Mouse (Mus musculus) small intestine, adult 2 months (tissue): ENCODE results near the gene 1520401A03Rik. TPM values are rescaled to one million over a fixed set of nuclear protein-coding genes. Genes with fewer than 3 reads are reported as not detected.

Source experiments
- H3K27ac ChIP-seq: fragments of 200-500 bp; 2 replicates; pipeline ENCODE4 v1.5.1; 2012; ENCODE audit warnings: low read depth, low read length, control low read depth, inconsistent platforms; ENCODE audit not compliant: insufficient read depth
- H3K27me3 ChIP-seq: fragments of 200-500 bp; 2 replicates; pipeline ENCODE4 v1.6.1; 2012; ENCODE audit warnings: mild to moderate bottlenecking, moderate library complexity, low read length, inconsistent platforms; ENCODE audit not compliant: control insufficient read depth, insufficient read depth
- H3K36me3 ChIP-seq: fragments of 200-500 bp; 2 replicates; pipeline ENCODE4 v1.6.1; 2012; ENCODE audit warnings: mild to moderate bottlenecking, low read length, control low read depth, inconsistent platforms; ENCODE audit not compliant: control insufficient read depth, insufficient read depth
- H3K4me1 ChIP-seq: fragments of 200-500 bp; 2 replicates; pipeline ENCODE4 v1.6.1; 2012; ENCODE audit warnings: low read length, inconsistent platforms, mixed read lengths; ENCODE audit not compliant: control insufficient read depth, insufficient read depth, insufficient read length
- H3K4me3 ChIP-seq: fragments of 200-500 bp; 2 replicates; pipeline ENCODE4 v1.5.1; 2012; ENCODE audit warnings: low read depth, mild to moderate bottlenecking, control low read depth, inconsistent platforms, low read length, moderate library complexity
- CTCF ChIP-seq: fragments of 200-500 bp; IDR thresholded peaks from 2 replicates; pipeline ENCODE4 v1.5.1; 2012; ENCODE audit warnings: low read depth, mild to moderate bottlenecking, control low read depth, inconsistent platforms, low read length, moderate library complexity, mixed read lengths; ENCODE audit not compliant: insufficient replicate concordance, insufficient read length; ENCODE audit errors: extremely low read depth
- POLR2A ChIP-seq: fragments of 200-500 bp; IDR thresholded peaks from 2 replicates; pipeline ENCODE4 v1.6.1; 2012; ENCODE audit warnings: low read depth, mild to moderate bottlenecking, control low read depth, inconsistent platforms, low read length, moderate library complexity
- WGBS: fragments of 180-500 bp; shearing (Covaris S2); methylation state at CpG from one replicate; pipeline ENCODE4 v1.1.7; 2018; 5-methylcytosine and 5-hydroxymethylcytosine counted together
- polyA plus RNA-seq: library from polyadenylated mRNA; depleted of rRNA; stranded (reverse); fragments of >200 nt; gene quantifications from 2 replicates; pipeline ENCODE4 v1.2.3, GENCODE M21; 2012

1520401A03Rik gene
- polyA plus RNA-seq, 1 experiment, result not detected

DNA sequence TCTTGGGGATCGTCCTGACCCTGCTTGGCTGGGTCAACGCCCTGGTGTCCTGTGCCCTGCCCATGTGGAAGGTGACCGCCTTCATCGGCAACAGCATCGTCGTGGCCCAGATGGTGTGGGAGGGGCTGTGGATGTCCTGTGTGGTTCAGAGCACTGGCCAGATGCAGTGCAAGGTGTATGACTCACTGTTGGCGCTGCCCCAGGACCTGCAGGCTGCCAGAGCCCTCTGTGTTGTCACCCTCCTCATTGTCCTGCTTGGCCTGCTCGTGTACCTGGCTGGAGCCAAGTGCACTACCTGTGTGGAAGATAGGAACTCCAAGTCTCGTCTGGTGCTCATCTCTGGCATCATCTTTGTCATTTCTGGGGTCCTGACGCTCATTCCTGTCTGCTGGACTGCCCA is 41.5 kb downstream of the 1520401A03Rik start:
- WGBS, result 45% methylated on average over 10 of the region's 10 CpGs
- Histone ChIP-seq H3K27ac (no peak overlapping the region), H3K36me3 (no peaks in the 10 kb centered on the region), H3K27me3 (peaks cover 15% of the 10 kb centered on the region), H3K4me1 (peaks cover 7% of the 10 kb centered on the region), H3K4me3 (no peak overlapping the region)
- TF ChIP-seq CTCF, result no peak
- TF ChIP-seq POLR2A, result no peak

DNA sequence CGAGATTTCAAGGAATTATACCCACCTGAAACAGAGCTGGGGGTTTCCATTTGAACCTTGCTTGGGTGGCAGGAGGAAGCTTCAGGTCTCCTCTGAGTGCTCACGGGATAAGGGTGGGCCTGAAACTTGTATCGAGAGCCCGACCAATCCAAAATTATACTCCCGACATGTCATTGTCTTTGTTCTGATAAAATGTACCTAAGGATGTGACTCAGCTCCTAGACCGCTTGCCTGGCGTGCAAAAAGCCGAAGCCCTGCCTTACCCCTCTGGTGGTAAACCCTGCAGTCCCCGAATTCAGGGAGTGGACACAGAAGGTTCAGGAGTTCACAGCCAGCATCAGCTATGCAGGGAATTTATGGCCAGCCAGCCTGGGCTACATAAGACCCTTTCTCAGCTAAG is 42.2 kb downstream of the 1520401A03Rik start:
- peaks cover 15% of the 10 kb centered on the region for H3K27me3 ChIP-seq
- H3K36me3 ChIP-seq, result no peaks in the 10 kb centered on the region
- TF ChIP-seq POLR2A, result no peak
- TF ChIP-seq CTCF, result no peak
- H3K27ac ChIP-seq, result no peak overlapping the region
- H3K4me3 ChIP-seq, result no peak overlapping the region
- peaks cover 10% of the 10 kb centered on the region for H3K4me1 ChIP-seq
- 81% methylated on average over 9 of the region's 9 CpGs for WGBS

DNA sequence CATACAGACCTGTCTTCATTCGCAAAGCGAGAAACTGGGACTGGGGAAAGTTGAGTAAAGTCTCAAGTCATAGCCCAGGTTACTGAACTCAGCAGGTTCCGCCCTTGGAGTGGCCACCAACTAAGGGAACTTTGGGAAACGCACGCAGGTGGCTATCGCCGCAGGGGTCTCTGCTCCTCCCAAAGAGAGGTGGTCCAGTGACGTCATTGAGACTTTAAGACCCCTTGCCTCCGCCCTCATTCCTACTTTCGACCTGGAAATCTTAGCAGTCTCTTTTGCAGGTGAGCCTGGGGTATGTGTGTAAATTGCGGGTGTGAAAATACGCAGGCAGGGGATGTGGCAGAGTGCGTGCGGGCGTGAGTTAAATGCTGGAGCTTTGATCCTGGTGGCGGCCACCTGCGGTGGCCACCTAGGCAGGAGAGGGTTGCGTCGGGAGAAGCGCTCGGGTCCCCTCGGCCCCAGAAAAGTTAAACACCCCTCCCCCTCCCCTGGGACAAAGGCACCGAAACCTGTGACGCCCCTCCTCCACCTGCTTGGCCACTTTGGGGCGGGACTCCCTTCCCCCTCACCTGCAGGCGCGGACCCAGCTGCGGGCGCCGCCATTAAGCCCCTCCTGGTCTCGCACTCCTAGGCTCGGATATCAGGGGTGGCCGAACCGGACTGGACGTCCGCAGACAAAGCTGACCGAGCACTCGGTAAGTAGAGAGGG is 43.3 kb downstream of the 1520401A03Rik start, which contains the start of gene Cldn6:
Gene Cldn6, plus strand, starts transcription at position 123 of the 709 bp plus-strand sequence.
- WGBS, result 13% methylated on average over 38 of the region's 38 CpGs
- H3K27ac ChIP-seq, result no peak within 1 kb of the TSS
- peaks cover 15% of the 10 kb centered on the region for H3K27me3 ChIP-seq
- H3K36me3 ChIP-seq, result no peaks in the 10 kb centered on the region
- H3K4me3 ChIP-seq, result no peak within 1 kb of the TSS
- TF ChIP-seq CTCF (no peak), POLR2A (no peak)
- H3K4me1 ChIP-seq, result peaks cover 11% of the 10 kb centered on the region

DNA sequence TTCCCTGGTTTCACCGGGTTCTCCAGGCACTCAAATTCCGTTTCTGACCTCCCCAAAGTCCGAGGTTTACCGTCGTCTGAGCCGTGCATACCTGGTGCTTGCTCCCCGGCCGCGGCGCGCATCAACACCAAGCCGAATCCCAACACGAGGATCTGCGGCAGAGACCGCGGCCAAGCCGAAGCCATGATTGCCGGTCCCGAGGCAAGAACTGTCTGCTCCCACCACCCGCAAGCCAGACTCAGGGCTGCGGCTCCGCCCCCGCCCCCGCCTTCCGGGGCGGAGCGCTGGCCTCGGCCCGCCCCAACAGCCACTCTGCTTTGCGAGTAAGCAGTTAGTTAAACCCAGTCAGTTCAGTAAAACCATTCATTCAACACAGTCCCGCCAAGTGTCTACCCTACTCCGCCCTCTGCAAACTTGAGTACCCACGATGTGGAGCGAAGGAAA is 45.3 kb downstream of the 1520401A03Rik start, which contains the start of gene Tnfrsf12a:
Gene Tnfrsf12a, minus strand, starts transcription at position 233 of the 444 bp plus-strand sequence.
- H3K27ac ChIP-seq, result peak within 1 kb of the TSS; percentile 36; the same call in 1 of the 2 replicates

DNA sequence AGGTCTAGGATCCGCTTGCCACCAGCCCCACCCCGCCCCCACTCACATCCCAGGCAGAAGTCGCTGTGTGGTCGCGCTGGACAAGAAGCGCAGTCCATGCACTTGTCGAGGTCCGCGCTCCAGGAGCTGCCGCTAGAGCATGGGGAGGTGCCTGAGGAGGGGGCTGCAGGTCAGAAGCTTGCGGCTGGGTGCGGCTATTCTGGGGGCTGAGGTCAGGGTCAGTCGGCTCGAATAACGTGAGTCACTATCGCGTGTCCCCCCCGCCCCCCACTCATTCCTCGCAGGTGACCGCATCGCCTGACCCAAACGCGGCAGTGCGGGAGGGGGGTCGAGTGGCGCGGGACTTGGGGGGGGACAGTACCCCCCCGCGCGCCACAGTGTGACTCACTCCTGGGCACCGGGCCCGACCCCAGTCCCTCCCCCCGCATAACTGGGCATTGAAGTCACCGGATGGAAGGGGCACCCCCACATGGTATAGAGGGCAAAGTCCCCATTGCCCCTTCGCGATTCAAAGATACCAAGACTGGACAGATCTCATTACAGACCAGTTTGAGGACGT is 46.0 kb downstream of the 1520401A03Rik start:
- H3K36me3 ChIP-seq, result no peaks in the 10 kb centered on the region
- TF ChIP-seq CTCF (no peak), POLR2A (0 out of 2 replicates have a peak, but pooled peaks have one; percentile 3)
- peak overlapping the region; percentile 36; the same call in 1 of the 2 replicates for H3K27ac ChIP-seq
- 1% methylated on average over 37 of the region's 37 CpGs for WGBS
- peak overlapping the region; percentile 84 for H3K4me3 ChIP-seq
- H3K27me3 ChIP-seq, result peaks cover 15% of the 10 kb centered on the region
- peaks cover 11% of the 10 kb centered on the region for H3K4me1 ChIP-seq

More for the DNA sequence above, 45.3 kb downstream of the 1520401A03Rik start, which contains the start of gene Tnfrsf12a:
- TF ChIP-seq CTCF (no peak), POLR2A (peak; percentile 90)
- Histone ChIP-seq H3K36me3 (no peaks in the 10 kb centered on the region), H3K4me3 (peak within 1 kb of the TSS; percentile 84), H3K4me1 (peaks cover 11% of the 10 kb centered on the region), H3K27me3 (peaks cover 15% of the 10 kb centered on the region)
- under 1% methylated on average over 34 of the region's 34 CpGs for WGBS

DNA sequence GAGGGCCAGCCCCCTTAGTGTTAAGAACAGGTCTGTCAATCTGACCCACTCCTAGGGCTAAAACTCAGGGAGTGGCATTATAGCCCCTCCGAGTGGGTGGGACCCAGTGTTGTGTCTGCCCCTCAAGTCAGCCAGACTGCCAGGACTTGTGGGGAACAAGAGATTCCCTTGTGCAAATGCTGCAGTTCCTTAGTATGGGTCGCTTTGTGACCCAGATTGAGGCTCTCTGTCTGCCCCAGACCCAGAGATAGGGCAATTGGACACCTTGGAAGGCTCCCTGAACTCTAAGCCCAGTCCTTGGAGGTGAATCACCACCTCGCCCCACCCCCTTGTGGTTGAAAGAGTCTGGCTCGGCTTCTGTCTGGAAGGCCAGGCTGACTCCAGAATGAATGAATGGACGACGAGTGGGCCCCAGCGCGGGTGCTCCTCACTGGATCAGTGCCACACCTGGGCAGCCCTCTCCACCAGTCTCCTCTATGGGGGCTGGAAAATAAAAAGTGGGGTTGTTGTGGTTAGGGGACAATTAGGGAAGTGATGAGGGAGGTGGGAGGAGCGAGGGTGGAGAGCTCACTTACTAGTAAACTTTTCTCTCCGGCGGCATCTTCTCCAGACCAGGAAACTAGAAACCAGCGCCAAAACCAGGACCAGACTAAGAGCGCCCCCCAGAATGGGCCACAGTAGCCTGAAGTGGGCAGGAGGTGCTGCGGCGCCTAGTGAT is 46.9 kb downstream of the 1520401A03Rik start:
- H3K36me3 ChIP-seq, result no peaks in the 10 kb centered on the region
- H3K27me3 ChIP-seq, result peaks cover 15% of the 10 kb centered on the region
- peaks cover 11% of the 10 kb centered on the region for H3K4me1 ChIP-seq
- H3K27ac ChIP-seq, result 0 out of 2 replicates have a peak overlapping the region, but pooled peaks have one; percentile 14
- no peak for TF ChIP-seq CTCF
- TF ChIP-seq POLR2A, result no peak
- H3K4me3 ChIP-seq, result peak overlapping the region; percentile 84
- WGBS, result 17% methylated on average over 15 of the region's 15 CpGs

DNA sequence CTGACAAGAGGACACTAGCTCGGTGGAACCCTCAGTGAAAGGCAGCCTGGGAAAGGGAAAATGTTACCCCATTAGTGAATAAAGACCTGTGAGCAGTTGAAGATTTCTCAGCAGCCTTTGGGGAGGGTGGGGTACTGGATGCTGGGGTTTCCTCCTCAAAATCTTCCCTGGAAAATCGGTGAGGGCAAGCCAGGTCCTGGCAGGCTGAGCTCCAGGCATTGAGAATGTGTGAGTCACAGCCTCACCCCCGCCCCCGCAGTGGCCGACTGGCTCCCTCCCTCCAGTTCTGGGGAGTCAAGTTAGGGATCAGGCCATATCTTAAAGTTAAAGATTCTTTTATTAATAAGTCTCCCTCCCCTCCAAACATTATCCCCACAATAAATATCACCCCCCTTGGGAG is 47.5 kb downstream of the 1520401A03Rik start:
- TF ChIP-seq CTCF (no peak), POLR2A (no peak)
- H3K27me3 ChIP-seq, result peaks cover 15% of the 10 kb centered on the region
- peaks cover 11% of the 10 kb centered on the region for H3K4me1 ChIP-seq
- H3K4me3 ChIP-seq, result no peak overlapping the region
- peak overlapping the region; percentile 14; the same call in 1 of the 2 replicates for H3K27ac ChIP-seq
- no peaks in the 10 kb centered on the region for H3K36me3 ChIP-seq
- 34% methylated on average over 5 of the region's 5 CpGs for WGBS
